Mouse (Mus musculus): ENCODE measurements around the gene Trim3. TPM values are rescaled to one million over a fixed set of nuclear protein-coding genes. Genes with fewer than 3 reads are reported as not detected.

Gene Trim3
- polyA plus RNA-seq, 1 experiment from 2014 or later, result 51.2 TPM

Other genes with a start within 250 kb of the Trim3 start
- 48.2 and 49.7 TPM in 2 replicates for gene Fam160a2, start 233.5 kb downstream of the Trim3 start, polyA plus RNA-seq (2016; fragmentation: Nextera tagmentation; extraction: Ambion mirVana)
- 0.10 and 0.19 TPM in 2 replicates for gene Cnga4, start 229.0 kb downstream of the Trim3 start, polyA plus RNA-seq (2016; fragmentation: Nextera tagmentation; extraction: Ambion mirVana)
- 0.38 and 0.70 TPM in 2 replicates for gene Cckbr, start 207.8 kb downstream of the Trim3 start, polyA plus RNA-seq (2016; fragmentation: Nextera tagmentation; extraction: Ambion mirVana)
- 20.2 and 24.7 TPM in 2 replicates for gene Cavin3, start 151.3 kb downstream of the Trim3 start, polyA plus RNA-seq (2016; fragmentation: Nextera tagmentation; extraction: Ambion mirVana)
- 42.5 and 43.6 TPM in 2 replicates for gene Smpd1, start 79.2 kb downstream of the Trim3 start, polyA plus RNA-seq (2016; fragmentation: Nextera tagmentation; extraction: Ambion mirVana)
- gene Apbb1, start 51.9 kb downstream of the Trim3 start, polyA plus RNA-seq (2016; fragmentation: Nextera tagmentation; extraction: Ambion mirVana), result 149 and 160 TPM in 2 replicates
- 0.17 and 0.29 TPM in 2 replicates for gene Hpx, start 33.4 kb downstream of the Trim3 start, polyA plus RNA-seq (2016; fragmentation: Nextera tagmentation; extraction: Ambion mirVana)
- gene Timm10b, start 6.5 kb upstream of the Trim3 start, polyA plus RNA-seq (2016; fragmentation: Nextera tagmentation; extraction: Ambion mirVana), result 126 and 142 TPM in 2 replicates
- 72.2 and 73.8 TPM in 2 replicates for gene Arfip2, start 6.8 kb upstream of the Trim3 start, polyA plus RNA-seq (2016; fragmentation: Nextera tagmentation; extraction: Ambion mirVana)
- 2.5 and 15.7 TPM in 2 replicates for gene Gm45799, start 7.0 kb upstream of the Trim3 start, polyA plus RNA-seq (2016; fragmentation: Nextera tagmentation; extraction: Ambion mirVana)
- gene Dnhd1, start 17.3 kb upstream of the Trim3 start, polyA plus RNA-seq (2016; fragmentation: Nextera tagmentation; extraction: Ambion mirVana), result 0.85 and 0.96 TPM in 2 replicates
- 184 and 187 TPM in 2 replicates for gene Ilk, start 103.0 kb upstream of the Trim3 start, polyA plus RNA-seq (2016; fragmentation: Nextera tagmentation; extraction: Ambion mirVana)
- 39.5 and 41.5 TPM in 2 replicates for gene Rrp8, start 103.8 kb upstream of the Trim3 start, polyA plus RNA-seq (2016; fragmentation: Nextera tagmentation; extraction: Ambion mirVana)
- 145 and 170 TPM in 2 replicates for gene Taf10, start 110.8 kb upstream of the Trim3 start, polyA plus RNA-seq (2016; fragmentation: Nextera tagmentation; extraction: Ambion mirVana)
- gene Tpp1, start 118.7 kb upstream of the Trim3 start, polyA plus RNA-seq (2016; fragmentation: Nextera tagmentation; extraction: Ambion mirVana), result 45.8 and 48.3 TPM in 2 replicates
- gene Dchs1, start 154.1 kb upstream of the Trim3 start, polyA plus RNA-seq (2016; fragmentation: Nextera tagmentation; extraction: Ambion mirVana), result 22.9 and 25.0 TPM in 2 replicates
- 231 and 236 TPM in 2 replicates for gene Mrpl17, start 177.5 kb upstream of the Trim3 start, polyA plus RNA-seq (2016; fragmentation: Nextera tagmentation; extraction: Ambion mirVana)

Measured in forebrain, embryonic 12.5 days (tissue).